Mouse (Mus musculus) embryo, embryonic 10 days (tissue): ENCODE data around the gene Fam129a.
A peak's percentile ranks its signal among the peaks of the same experiment; 100 is the strongest.
"Not testable (repeated sequence)": the region's sequence is repeated elsewhere in the genome, so short reads cannot be mapped to it uniquely, and the experiment has no call there.

ENCODE experiments used
- DNase-seq: peaks from one replicate; pipeline ENCODE4 v3.0.0-alpha.2; 2015; ENCODE audit warnings: low spot score

Gene Fam129a

GRCm38 (mm10) chr1:151584182-151584471, 13.1 kb downstream of the Fam129a start:
- no peak for DNase-seq

GRCm38 (mm10) chr1:151584565-151585216, 13.7 kb downstream of the Fam129a start:
- no peak for DNase-seq

- DNase-seq: no peak
These were observed 14.7 kb downstream of the Fam129a start for GRCm38 (mm10) chr1:151585647-151586046.

- DNase-seq: no peak
These were observed 21.4 kb downstream of the Fam129a start for GRCm38 (mm10) chr1:151592085-151593017.

GRCm38 (mm10) chr1:151594906-151595305, 23.9 kb downstream of the Fam129a start:
- DNase-seq: no peak

- DNase-seq: no peak
These were observed 24.8 kb downstream of the Fam129a start for GRCm38 (mm10) chr1:151595600-151596299.

GRCm38 (mm10) chr1:151596562-151596961, 25.6 kb downstream of the Fam129a start:
- no peak for DNase-seq

- DNase-seq: no peak
These were observed 26.8 kb downstream of the Fam129a start for GRCm38 (mm10) chr1:151597677-151598297.

- DNase-seq: no peak
These were observed 27.9 kb downstream of the Fam129a start for GRCm38 (mm10) chr1:151598876-151599275.

GRCm38 (mm10) chr1:151604328-151604727, 33.3 kb downstream of the Fam129a start:
- DNase-seq: no peak

GRCm38 (mm10) chr1:151607957-151608356, 37.0 kb downstream of the Fam129a start:
- DNase-seq: not testable (repeated sequence)

- DNase-seq: no peak
These were observed 39.6 kb downstream of the Fam129a start for GRCm38 (mm10) chr1:151610621-151611020.

- DNase-seq: no peak
These were observed 43.4 kb downstream of the Fam129a start for GRCm38 (mm10) chr1:151614320-151614935.

GRCm38 (mm10) chr1:151615625-151616024, 44.6 kb downstream of the Fam129a start:
- DNase-seq: no peak

- DNase-seq: peak; percentile 20
These were observed 45.7 kb downstream of the Fam129a start for GRCm38 (mm10) chr1:151616555-151617205.

- no peak for DNase-seq
These were observed 47.3 kb downstream of the Fam129a start for GRCm38 (mm10) chr1:151618251-151618650.

- no peak for DNase-seq
These were observed 48.3 kb downstream of the Fam129a start for GRCm38 (mm10) chr1:151619281-151619711.

- DNase-seq: no peak
These were observed 49.7 kb downstream of the Fam129a start for GRCm38 (mm10) chr1:151620730-151621129.

- DNase-seq: no peak
These were observed 53.6 kb downstream of the Fam129a start for GRCm38 (mm10) chr1:151624442-151625226.

- no peak for DNase-seq
These were observed 54.3 kb downstream of the Fam129a start for GRCm38 (mm10) chr1:151625260-151625659.
